Mouse (Mus musculus) bone marrow, adult 2 months (tissue): ENCODE measurements around the gene Msrb3.

Source experiments
- CTCF ChIP-seq: fragments of 200-500 bp; IDR thresholded peaks from 2 replicates; pipeline ENCODE4 v1.5.1; 2011; ENCODE audit warnings: low read length, control low read depth; ENCODE audit not compliant: control insufficient read depth, insufficient read depth
- POLR2A ChIP-seq: fragments of 200-500 bp; IDR thresholded peaks from 2 replicates; pipeline ENCODE4 v1.6.1; 2011; ENCODE audit warnings: low read depth, mild to moderate bottlenecking, control low read depth, low read length, borderline replicate concordance; ENCODE audit not compliant: control insufficient read depth

- TF ChIP-seq POLR2A, result no peak
- TF ChIP-seq CTCF, result no peak
These were observed 5.0 kb downstream of the Msrb3 start for GRCm38 (mm10) chr10:120893938-120894337.
